Mouse (Mus musculus): ENCODE data around the gene Txlna.

Txlna gene

GRCm38 (mm10) chr4:129625029-129625370 is 15.9 kb downstream of the Txlna start:
- DNase-seq (ENCODE audit: low read depth, low spot score): peak; percentile 34

- DNase-seq (ENCODE audit: low read depth, low spot score): peak; percentile 94
These were observed 16.4 kb downstream of the Txlna start for GRCm38 (mm10) chr4:129624281-129625028.

GRCm38 (mm10) chr4:129623681-129624091 is 17.2 kb downstream of the Txlna start, which contains the start of gene Ccdc28b:
Gene Ccdc28b (minus strand): TSS chr4:129623947.
- peak; percentile 63 for DNase-seq (ENCODE audit: low read depth, low spot score)

- DNase-seq (ENCODE audit: low read depth, low spot score): no peak
These were observed 17.9 kb downstream of the Txlna start for GRCm38 (mm10) chr4:129622803-129623535.

GRCm38 (mm10) chr4:129622120-129622802 is 18.6 kb downstream of the Txlna start:
- no peak for DNase-seq (ENCODE audit: low read depth, low spot score)

- no peak for DNase-seq (ENCODE audit: low read depth, low spot score)
These were observed 19.5 kb downstream of the Txlna start for GRCm38 (mm10) chr4:129621283-129621841.

- no peak for DNase-seq (ENCODE audit: low read depth, low spot score)
These were observed 20.2 kb downstream of the Txlna start for GRCm38 (mm10) chr4:129620419-129621282.

GRCm38 (mm10) chr4:129618786-129619691 is 21.8 kb downstream of the Txlna start, which contains the start of gene Iqcc:
Gene Iqcc (minus strand): TSS chr4:129619099.
- peak; percentile 88 for DNase-seq (ENCODE audit: low read depth, low spot score)

GRCm38 (mm10) chr4:129618031-129618430 is 22.8 kb downstream of the Txlna start:
- no peak for DNase-seq (ENCODE audit: low read depth, low spot score)

- DNase-seq (ENCODE audit: low read depth, low spot score): no peak
These were observed 23.7 kb downstream of the Txlna start for GRCm38 (mm10) chr4:129617121-129617641.

GRCm38 (mm10) chr4:129616631-129617030 is 24.2 kb downstream of the Txlna start:
- DNase-seq (ENCODE audit: low read depth, low spot score): no peak

GRCm38 (mm10) chr4:129615801-129616290 is 25.0 kb downstream of the Txlna start:
- DNase-seq (ENCODE audit: low read depth, low spot score): no peak

GRCm38 (mm10) chr4:129614093-129614492 is 26.8 kb downstream of the Txlna start, which contains the start of gene Dcdc2b:
Gene Dcdc2b (minus strand): TSS chr4:129614257.
- DNase-seq (ENCODE audit: low read depth, low spot score): no peak

- DNase-seq (ENCODE audit: low read depth, low spot score): no peak
These were observed 30.4 kb downstream of the Txlna start for GRCm38 (mm10) chr4:129610472-129610871.

- no peak for DNase-seq (ENCODE audit: low read depth, low spot score)
These were observed 30.8 kb downstream of the Txlna start for GRCm38 (mm10) chr4:129610026-129610425.

GRCm38 (mm10) chr4:129609139-129609631 is 31.7 kb downstream of the Txlna start:
- no peak for DNase-seq (ENCODE audit: low read depth, low spot score)

GRCm38 (mm10) chr4:129608426-129609025 is 32.3 kb downstream of the Txlna start:
- DNase-seq (ENCODE audit: low read depth, low spot score): peak; percentile 50

GRCm38 (mm10) chr4:129600233-129601158 is 40.4 kb downstream of the Txlna start, which contains the start of the genes Eif3i and Tmem234:
Gene Eif3i (minus strand): TSS chr4:129600648.
Gene Tmem234 (plus strand): TSS chr4:129600668.
- DNase-seq (ENCODE audit: low read depth, low spot score): peak; percentile 73
